10 mouse cellular contexts compared by ENCODE assay signal in genomic region chr16:32076406-32076805, GRCm38 (mm10). TPM values are rescaled to one million over a fixed set of nuclear protein-coding genes. Genes with fewer than 3 reads are reported as not detected.
DNase-seq lines count a peak whose midpoint lies in the region; ATAC-seq and TF ChIP-seq lines count a peak whose summit lies in the region.
"Had no signal": no experiment of that assay in that cellular context is flagged by ENCODE, and none has a peak within 500 bp of the region (broad histone marks: within the 10 kb centered on the region; RNA-seq: fewer than 3 reads in every experiment).

No protein-coding gene starts in this region.

- H3K9ac ChIP-seq in kidney, embryonic 16.5 days (replicated peaks; ENCODE audit: low read length) = no peak overlapping the region
- no peak overlapping the region for H3K9ac ChIP-seq in midbrain, postnatal 0 days (replicated peaks; ENCODE audit: low read length, poor library complexity, severe bottlenecking)
- no peak overlapping the region for H3K9ac ChIP-seq in stomach, postnatal 0 days (ENCODE audit: low read length)

- TF ChIP-seq EP300 in stomach, postnatal 0 days (optimal IDR thresholded peaks at IDR 0.05) = no peak

- peak; percentile 28 to 33 for DNase-seq in heart, adult 18-20 months
- DNase-seq in heart, adult 11 months = no peak
- peak; percentile 51 for DNase-seq in kidney, adult 2 months
- DNase-seq in midbrain, embryonic 10.5 days (ENCODE audit: low spot score) = no peak
- no peak for DNase-seq in midbrain, postnatal 0 days (ENCODE audit: low spot score)
- no peak for DNase-seq in stomach, postnatal 0 days (ENCODE audit: low spot score)
- DNase-seq: right cerebral cortex, postnatal 14 days; thymus, postnatal 4 days had no signal

- H3K27ac ChIP-seq in kidney, adult 2 months (ENCODE audit: insufficient read depth, low read depth, low read length) = no peak overlapping the region
- H3K27ac ChIP-seq in kidney, embryonic 16.5 days (ENCODE audit: low read length) = no peak overlapping the region
- no peak overlapping the region for H3K27ac ChIP-seq in midbrain, embryonic 10.5 days (replicated peaks)
- no peak overlapping the region for H3K27ac ChIP-seq in midbrain, postnatal 0 days (ENCODE audit: low read depth, low read length)
- no peak overlapping the region for H3K27ac ChIP-seq in stomach, postnatal 0 days (replicated peaks)
- H3K27ac ChIP-seq: limb, embryonic 12.5 days had no signal

- H3K27me3 ChIP-seq in kidney, adult 2 months (replicated peaks; ENCODE audit: control insufficient read depth, insufficient read depth, low read length) = no peaks in the 10 kb centered on the region
- no peaks in the 10 kb centered on the region for H3K27me3 ChIP-seq in kidney, embryonic 16.5 days (ENCODE audit: insufficient read depth, low read length)
- no peaks in the 10 kb centered on the region for H3K27me3 ChIP-seq in midbrain, embryonic 10.5 days (ENCODE audit: low read depth, poor library complexity, severe bottlenecking)
- no peaks in the 10 kb centered on the region for H3K27me3 ChIP-seq in midbrain, postnatal 0 days (ENCODE audit: insufficient read depth, low read length)
- no peaks in the 10 kb centered on the region for H3K27me3 ChIP-seq in stomach, postnatal 0 days (ENCODE audit: control insufficient read depth, insufficient read depth, low read length)
- H3K27me3 ChIP-seq: limb, embryonic 12.5 days had no signal

- no peak overlapping the region for H3K4me2 ChIP-seq in kidney, embryonic 16.5 days (replicated peaks; ENCODE audit: low read depth, low read length)
- H3K4me2 ChIP-seq in midbrain, postnatal 0 days (ENCODE audit: low read depth, low read length, poor library complexity, severe bottlenecking) = no peak overlapping the region
- H3K4me2 ChIP-seq in stomach, postnatal 0 days (replicated peaks; ENCODE audit: low read depth) = peak overlapping the region; percentile 9; the same call in 1 of the 2 replicates

- peaks cover 28% of the 10 kb centered on the region; the same call in 1 of the 2 replicates for H3K4me1 ChIP-seq in kidney, adult 2 months (ENCODE audit: control insufficient read depth, insufficient read depth, low read length)
- peaks cover 18% of the 10 kb centered on the region for H3K4me1 ChIP-seq in kidney, embryonic 16.5 days (ENCODE audit: insufficient read depth, low read length)
- peaks cover 26% of the 10 kb centered on the region for H3K4me1 ChIP-seq in midbrain, embryonic 10.5 days
- peaks cover 9% of the 10 kb centered on the region; the same call in 1 of the 2 replicates for H3K4me1 ChIP-seq in midbrain, postnatal 0 days (ENCODE audit: insufficient read depth, low read length)
- H3K4me1 ChIP-seq in stomach, postnatal 0 days (replicated peaks; ENCODE audit: control insufficient read depth, insufficient read depth) = no peaks in the 10 kb centered on the region

- no peaks in the 10 kb centered on the region for H3K36me3 ChIP-seq in kidney, adult 2 months (ENCODE audit: control insufficient read depth, insufficient read depth, low read length)
- H3K36me3 ChIP-seq in kidney, embryonic 16.5 days (ENCODE audit: insufficient read depth, low read length) = no peaks in the 10 kb centered on the region
- H3K36me3 ChIP-seq in midbrain, embryonic 10.5 days = peaks cover 19% of the 10 kb centered on the region
- no peaks in the 10 kb centered on the region for H3K36me3 ChIP-seq in midbrain, postnatal 0 days (ENCODE audit: insufficient read depth, low read length)
- H3K36me3 ChIP-seq in stomach, postnatal 0 days (ENCODE audit: control insufficient read depth, insufficient read depth, low read length) = no peaks in the 10 kb centered on the region
- H3K36me3 ChIP-seq: limb, embryonic 12.5 days had no signal

- 9% methylated on average over 3 of the region's 3 CpGs for WGBS in kidney, adult 2 months
- 50% methylated on average over 3 of the region's 3 CpGs for WGBS in kidney, embryonic 16.5 days
- 90% methylated on average over 3 of the region's 3 CpGs for WGBS in midbrain, embryonic 10.5 days
- 75% methylated on average over 3 of the region's 3 CpGs for WGBS in midbrain, postnatal 0 days
- WGBS in stomach, postnatal 0 days = 20% methylated on average over 3 of the region's 3 CpGs

- no peak for TF ChIP-seq POLR2A in kidney, adult 2 months (IDR thresholded peaks at IDR 0.05; ENCODE audit: low read depth, low read length)

- H3K9me3 ChIP-seq in kidney, embryonic 16.5 days (ENCODE audit: low read length) = no peaks in the 10 kb centered on the region
- H3K9me3 ChIP-seq in midbrain, embryonic 10.5 days (replicated peaks) = no peaks in the 10 kb centered on the region
- no peaks in the 10 kb centered on the region for H3K9me3 ChIP-seq in midbrain, postnatal 0 days (ENCODE audit: low read length)
- no peaks in the 10 kb centered on the region for H3K9me3 ChIP-seq in stomach, postnatal 0 days (ENCODE audit: control insufficient read depth, low read length)
- H3K9me3 ChIP-seq: limb, embryonic 12.5 days had no signal

- no peak for TF ChIP-seq CTCF in kidney, adult 2 months (conservative IDR thresholded peaks at IDR 0.05; ENCODE audit: insufficient read depth, insufficient read length, low read depth, low read length)
- no peak for TF ChIP-seq CTCF in midbrain, postnatal 0 days (IDR thresholded peaks at IDR 0.05)
- no peak for TF ChIP-seq CTCF in stomach, postnatal 0 days (IDR thresholded peaks at IDR 0.05; ENCODE audit: low read depth)

- H3K4me3 ChIP-seq in kidney, adult 2 months (ENCODE audit: insufficient read depth, low read depth, low read length) = no peak overlapping the region
- H3K4me3 ChIP-seq in kidney, embryonic 16.5 days (ENCODE audit: low read length) = no peak overlapping the region
- H3K4me3 ChIP-seq in midbrain, embryonic 10.5 days = peak overlapping the region; percentile 2; the same call in 1 of the 2 replicates
- no peak overlapping the region for H3K4me3 ChIP-seq in midbrain, postnatal 0 days (ENCODE audit: low read depth, low read length)
- no peak overlapping the region for H3K4me3 ChIP-seq in stomach, postnatal 0 days (ENCODE audit: low read depth, low read length)

- no peak for ATAC-seq in kidney, embryonic 16.5 days (ENCODE audit: low FRiP score, low TSS enrichment)
- no peak for ATAC-seq in midbrain, postnatal 0 days (ENCODE audit: low FRiP score)
- ATAC-seq in stomach, postnatal 0 days (ENCODE audit: low FRiP score, low TSS enrichment) = no peak

RNA-seq across cellular contexts. Expression of gene Pak2, which starts 2.7 kb away (rescaled TPM):
- total RNA-seq in heart, adult 18-20 months (2021) = 10 to 100 TPM; 26.5 to 27.1 TPM
- polyA plus RNA-seq in kidney, adult 2 months (2012; rRNA removed) = 15.7 and 18.3 TPM in 2 replicates
- polyA plus RNA-seq in kidney, embryonic 16.5 days (2015; fragmentation: Nextera tagmentation; extraction: Ambion mirVana) = 38.2 and 40.3 TPM in 2 replicates
- 40.8 and 45.1 TPM in 2 replicates for polyA plus RNA-seq in midbrain, embryonic 10.5 days (2016; fragmentation: Nextera tagmentation; extraction: Ambion mirVana)
- total RNA-seq in midbrain, postnatal 0 days (2014; rRNA removed) = 35.3 and 37.1 TPM in 2 replicates
- 23.0 and 26.0 TPM in 2 replicates for polyA plus RNA-seq in midbrain, postnatal 0 days (2015; fragmentation: Nextera tagmentation; extraction: Ambion mirVana)
- polyA plus RNA-seq in stomach, postnatal 0 days (2015; fragmentation: Nextera tagmentation; extraction: Ambion mirVana) = 22.2 and 23.6 TPM in 2 replicates

RNA-seq across cellular contexts. Expression of gene Pigx, which starts 23.1 kb away (rescaled TPM):
- 10 to 100 TPM; 16.7 to 16.9 TPM for total RNA-seq in heart, adult 18-20 months (2021)
- polyA plus RNA-seq in kidney, adult 2 months (2012; rRNA removed) = 29.0 and 33.2 TPM in 2 replicates
- polyA plus RNA-seq in kidney, embryonic 16.5 days (2015; fragmentation: Nextera tagmentation; extraction: Ambion mirVana) = 130 and 136 TPM in 2 replicates
- polyA plus RNA-seq in midbrain, embryonic 10.5 days (2016; fragmentation: Nextera tagmentation; extraction: Ambion mirVana) = 148 and 153 TPM in 2 replicates
- total RNA-seq in midbrain, postnatal 0 days (2014; rRNA removed) = 38.8 and 53.2 TPM in 2 replicates
- polyA plus RNA-seq in midbrain, postnatal 0 days (2015; fragmentation: Nextera tagmentation; extraction: Ambion mirVana) = 90.4 and 91.3 TPM in 2 replicates
- polyA plus RNA-seq in stomach, postnatal 0 days (2015; fragmentation: Nextera tagmentation; extraction: Ambion mirVana) = 69.8 and 71.8 TPM in 2 replicates

RNA-seq across cellular contexts. Expression of gene Cep19, which starts 23.2 kb away (rescaled TPM):
- 10 to 100 TPM; 10.1 to 10.4 TPM for total RNA-seq in heart, adult 18-20 months (2021)
- 17.2 and 18.9 TPM in 2 replicates for polyA plus RNA-seq in kidney, adult 2 months (2012; rRNA removed)
- polyA plus RNA-seq in kidney, embryonic 16.5 days (2015; fragmentation: Nextera tagmentation; extraction: Ambion mirVana) = 42.6 and 44.5 TPM in 2 replicates
- 36.2 and 38.3 TPM in 2 replicates for polyA plus RNA-seq in midbrain, embryonic 10.5 days (2016; fragmentation: Nextera tagmentation; extraction: Ambion mirVana)
- 29.9 and 34.7 TPM in 2 replicates for total RNA-seq in midbrain, postnatal 0 days (2014; rRNA removed)
- polyA plus RNA-seq in midbrain, postnatal 0 days (2015; fragmentation: Nextera tagmentation; extraction: Ambion mirVana) = 54.3 and 57.3 TPM in 2 replicates
- polyA plus RNA-seq in stomach, postnatal 0 days (2015; fragmentation: Nextera tagmentation; extraction: Ambion mirVana) = 19.0 and 19.1 TPM in 2 replicates

Comparison
In these comparisons a context has a peak if more than half of its experiments do, and no peak if none do; other contexts are left out.
1. DNase-seq: peak in heart, adult 18-20 months (2 of 2) and kidney, adult 2 months (single experiment); none in heart, adult 11 months (single experiment), midbrain, embryonic 10.5 days (single experiment), midbrain, postnatal 0 days (single experiment) and stomach, postnatal 0 days (single experiment).